Mouse (Mus musculus) left cerebral cortex, postnatal 14 days (tissue): ENCODE results near the gene Vill. TPM values are rescaled to one million over a fixed set of nuclear protein-coding genes. Genes with fewer than 3 reads are reported as not detected.
A peak's percentile ranks its signal among the peaks of the same experiment; 100 is the strongest.

Experiments
- DNase-seq, 2 experiments: peaks; one replicate each; pipeline ENCODE4 v3.0.0; 2021 to 2022; ENCODE audit warnings: low spot score in 2 of 2, mixed read lengths in 1 of 2
- intact Hi-C: fragments of 180-260 bp; cut with DNase I; formaldehyde crosslinking; loops from one replicate; pipeline ENCODE4 v1.15.1; 2025
- total RNA-seq, 2 experiments: library from RNA; stranded (reverse); gene quantifications; 2 replicates each; pipeline ENCODE4 v1.2.3; 2021

Gene Vill
- total RNA-seq, 2 experiments from 2014 or later: 3.2 to 4.5 TPM

- DNase-seq: peak in 1 of 2 experiments; percentile 75
- intact Hi-C loops: no loop called here
Observed at GRCm38 (mm10) chr9:119033111-119033921, 19.3 kb upstream of the Vill start.

GRCm38 (mm10) chr9:119034069-119034468 is 18.5 kb upstream of the Vill start:
- no peak for DNase-seq

GRCm38 (mm10) chr9:119034676-119035665 is 17.6 kb upstream of the Vill start:
- intact Hi-C loops: no loop called here
- DNase-seq: no peak

More at GRCm38 (mm10) chr9:119034069-119034468, 18.5 kb upstream of the Vill start:
- intact Hi-C loops: no loop called here

- intact Hi-C loops: no loop called here
- no peak for DNase-seq
Observed at GRCm38 (mm10) chr9:119035836-119036235, 16.7 kb upstream of the Vill start.

GRCm38 (mm10) chr9:119037076-119037730 is 15.4 kb upstream of the Vill start:
- intact Hi-C loops: no loop called here
- peak in 1 of 2 experiments; percentile 53 for DNase-seq

GRCm38 (mm10) chr9:119038574-119038973 is 14.0 kb upstream of the Vill start:
- intact Hi-C loops: no loop called here
- no peak for DNase-seq

- intact Hi-C loops: no loop called here
Observed at GRCm38 (mm10) chr9:119040101-119040775, 12.3 kb upstream of the Vill start.

GRCm38 (mm10) chr9:119048182-119048903 is 4.2 kb upstream of the Vill start:
- no peak for DNase-seq
- intact Hi-C loops: no loop called here

More at GRCm38 (mm10) chr9:119040101-119040775, 12.3 kb upstream of the Vill start:
- no peak for DNase-seq

- intact Hi-C loops: no loop called here
- no peak for DNase-seq
Observed at GRCm38 (mm10) chr9:119051158-119051557, 1.4 kb upstream of the Vill start.

GRCm38 (mm10) chr9:119053964-119054576 is 1.5 kb downstream of the Vill start:
- DNase-seq: no peak
- intact Hi-C loops: no loop called here

GRCm38 (mm10) chr9:119055336-119055735 is 2.8 kb downstream of the Vill start:
- intact Hi-C loops: no loop called here
- DNase-seq: no peak

- no peak for DNase-seq
- intact Hi-C loops: no loop called here
Observed at GRCm38 (mm10) chr9:119058245-119058644, 5.7 kb downstream of the Vill start.

- intact Hi-C loops: no loop called here
Observed at GRCm38 (mm10) chr9:119060701-119061100, 8.1 kb downstream of the Vill start.

GRCm38 (mm10) chr9:119063036-119063644 is 10.6 kb downstream of the Vill start:
- no peak for DNase-seq
- intact Hi-C loops: no loop called here

More at GRCm38 (mm10) chr9:119060701-119061100, 8.1 kb downstream of the Vill start:
- no peak for DNase-seq

- no peak for DNase-seq
- intact Hi-C loops: no loop called here
Observed at GRCm38 (mm10) chr9:119064296-119064695, 11.7 kb downstream of the Vill start.

GRCm38 (mm10) chr9:119067601-119068000 is 15.0 kb downstream of the Vill start:
- intact Hi-C loops: loop anchor here (2.0 to 5.0 kb wide), 2 partner anchors 147 to 480 kb away; no protein-coding TSS in a partner anchor
- DNase-seq: peak; percentile 87 to 90

GRCm38 (mm10) chr9:119068266-119068665 is 15.7 kb downstream of the Vill start:
- intact Hi-C loops: loop anchor here (5.0 kb wide), 1 partner anchor 481 kb away; no protein-coding TSS in a partner anchor
- no peak for DNase-seq
